Mouse (Mus musculus): ENCODE data around the gene Klf16.

The Klf16 gene

DNA sequence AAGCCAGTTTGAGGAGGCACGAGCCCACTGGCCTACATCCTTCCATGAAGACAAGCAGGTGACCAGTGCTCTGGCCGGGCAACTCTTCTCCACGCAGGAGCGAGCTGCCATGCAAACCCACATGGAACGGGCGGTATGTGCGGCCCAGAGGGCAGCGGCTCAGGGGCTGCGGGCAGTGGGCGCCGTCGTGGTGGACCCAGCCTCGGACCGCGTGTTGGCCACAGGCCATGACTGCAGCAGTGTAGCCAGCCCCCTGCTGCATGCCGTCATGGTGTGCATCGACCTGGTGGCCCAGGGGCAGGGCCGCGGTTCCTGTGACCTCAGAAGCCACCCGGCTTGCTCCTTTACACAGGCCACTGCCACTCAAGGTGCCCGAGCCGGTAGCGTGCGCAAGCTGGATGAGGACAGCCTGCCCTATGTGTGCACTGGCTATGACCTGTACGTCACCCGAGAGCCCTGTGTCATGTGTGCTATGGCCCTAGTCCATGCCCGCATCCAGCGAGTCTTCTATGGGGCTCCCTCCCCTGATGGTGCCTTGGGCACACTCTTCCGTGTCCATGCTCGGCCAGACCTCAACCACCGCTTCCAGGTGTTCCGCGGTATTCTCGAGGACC lies 29.7 kb upstream of the Klf16 start:
- intact Hi-C loops (cut with DNase I) = loop anchor here (5.0 kb wide), 1 partner anchor 50 kb away; the partner anchor contains the start of gene Btbd2

DNA sequence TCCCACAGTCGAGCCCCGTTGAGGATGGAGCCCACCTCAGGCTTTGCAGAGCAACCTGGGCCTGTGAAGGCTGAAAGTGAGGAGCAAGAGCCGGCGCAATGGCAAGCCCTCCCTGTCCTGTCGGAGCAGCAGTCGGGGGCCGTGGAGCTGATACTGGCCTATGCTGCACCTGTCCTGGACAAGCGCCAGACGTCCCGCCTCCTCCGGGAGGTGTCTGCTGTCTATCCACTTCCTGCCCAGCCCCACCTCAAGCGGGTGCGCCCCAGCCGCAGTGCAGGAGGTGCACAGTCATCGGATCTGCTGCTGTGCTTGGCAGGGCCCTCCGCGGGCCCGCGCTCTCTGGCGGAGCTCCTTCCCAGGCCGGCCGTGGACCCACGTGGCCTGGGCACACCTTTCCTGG lies 29.2 kb upstream of the Klf16 start:
- intact Hi-C loops (cut with DNase I) = loop anchor here (5.0 kb wide), 1 partner anchor 51 kb away; the partner anchor contains the start of gene Btbd2

DNA sequence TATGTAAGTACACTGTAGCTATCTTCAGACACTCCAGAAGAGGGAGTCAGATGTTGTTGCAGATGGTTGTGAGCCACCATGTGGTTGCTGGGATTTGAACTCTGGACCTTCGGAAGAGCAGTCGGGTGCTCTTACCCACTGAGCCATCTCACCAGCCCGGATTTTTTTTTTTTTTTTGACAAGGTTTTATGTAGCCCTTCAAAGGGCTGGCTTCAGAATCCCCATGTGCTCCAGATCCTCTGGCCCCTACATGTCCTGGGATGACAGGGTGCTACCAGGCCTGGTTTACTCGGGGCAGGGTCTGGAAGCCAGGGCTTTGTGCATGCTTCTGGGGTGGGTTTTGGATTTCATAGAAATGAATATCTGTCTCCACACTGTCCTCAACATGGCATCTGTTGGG lies 28.6 kb upstream of the Klf16 start, which contains the start of gene Gm49322:
Gm49322 (plus strand) TSS at position 301 of the 400 bp plus-strand sequence.
- intact Hi-C loops (cut with DNase I) = loop anchor here (5.0 kb wide), 1 partner anchor 52 kb away; the partner anchor contains the start of gene Btbd2

DNA sequence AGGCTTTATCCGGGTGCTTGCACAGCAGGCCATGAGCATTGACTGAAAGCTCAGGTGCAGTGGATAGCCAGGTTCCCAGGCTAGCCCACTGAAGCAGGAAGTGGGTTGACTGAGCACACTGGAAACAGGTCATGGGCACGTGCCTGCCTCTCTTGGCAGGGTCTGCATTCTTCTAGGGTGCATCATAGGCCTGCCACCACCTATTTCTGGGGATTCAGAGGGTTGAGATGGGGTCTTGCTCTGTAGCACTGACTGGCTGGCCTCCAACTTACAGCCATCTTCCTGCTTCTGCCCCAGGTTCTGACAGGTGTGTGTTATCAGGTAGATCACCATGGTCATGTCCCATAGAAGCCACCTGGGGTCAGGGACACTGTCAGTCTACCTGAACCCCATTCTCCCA lies 27.9 kb upstream of the Klf16 start:
- intact Hi-C loops (cut with DNase I) = loop anchor here (5.0 kb wide), 1 partner anchor 52 kb away; the partner anchor contains the start of gene Btbd2

DNA sequence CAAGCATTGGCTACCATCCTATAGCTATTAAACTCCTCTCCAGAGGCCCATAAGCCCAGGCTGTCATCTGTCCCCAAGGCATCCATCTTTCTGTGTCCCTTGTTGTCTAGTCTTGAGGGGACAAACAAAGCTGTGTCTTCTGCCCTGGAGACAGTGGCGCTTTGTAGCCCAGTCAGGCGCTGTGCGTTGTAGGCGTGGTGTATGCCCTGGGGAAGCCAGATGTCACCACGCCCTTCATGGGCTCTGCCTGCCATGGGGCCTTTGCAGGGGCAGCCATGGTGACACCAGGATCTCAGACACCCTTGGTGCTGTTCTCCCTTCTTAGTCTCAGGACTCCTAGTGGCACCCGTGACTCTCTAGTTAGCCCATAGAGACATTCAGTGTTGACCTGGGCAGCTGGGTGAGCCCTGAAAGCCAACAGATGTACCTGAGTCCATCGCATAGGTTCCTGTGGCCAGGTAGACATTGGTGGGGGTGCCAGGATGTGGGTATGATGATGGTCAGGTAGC lies 26.9 kb upstream of the Klf16 start:
- intact Hi-C loops (cut with DNase I) = no loop called here

DNA sequence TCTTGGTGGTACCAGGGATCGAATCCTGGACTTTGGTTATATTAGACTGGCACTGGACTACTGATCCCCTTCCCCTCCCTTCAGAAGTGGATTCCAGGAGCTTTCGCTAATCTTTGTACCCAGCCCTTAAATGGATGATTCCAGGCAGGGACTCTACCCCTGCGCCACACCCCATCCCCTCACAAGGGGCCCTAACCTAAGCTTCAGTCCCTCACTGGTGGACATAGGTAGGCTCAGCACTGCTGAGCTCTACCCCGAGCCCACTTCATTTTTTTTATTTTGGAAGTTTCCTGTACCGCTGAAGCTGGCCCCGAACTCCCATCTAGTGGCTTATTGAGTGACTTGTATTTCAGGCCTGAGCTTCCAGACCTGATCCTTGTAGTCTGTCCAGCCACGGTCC lies 26.2 kb upstream of the Klf16 start:
- intact Hi-C loops (cut with DNase I) = no loop called here

DNA sequence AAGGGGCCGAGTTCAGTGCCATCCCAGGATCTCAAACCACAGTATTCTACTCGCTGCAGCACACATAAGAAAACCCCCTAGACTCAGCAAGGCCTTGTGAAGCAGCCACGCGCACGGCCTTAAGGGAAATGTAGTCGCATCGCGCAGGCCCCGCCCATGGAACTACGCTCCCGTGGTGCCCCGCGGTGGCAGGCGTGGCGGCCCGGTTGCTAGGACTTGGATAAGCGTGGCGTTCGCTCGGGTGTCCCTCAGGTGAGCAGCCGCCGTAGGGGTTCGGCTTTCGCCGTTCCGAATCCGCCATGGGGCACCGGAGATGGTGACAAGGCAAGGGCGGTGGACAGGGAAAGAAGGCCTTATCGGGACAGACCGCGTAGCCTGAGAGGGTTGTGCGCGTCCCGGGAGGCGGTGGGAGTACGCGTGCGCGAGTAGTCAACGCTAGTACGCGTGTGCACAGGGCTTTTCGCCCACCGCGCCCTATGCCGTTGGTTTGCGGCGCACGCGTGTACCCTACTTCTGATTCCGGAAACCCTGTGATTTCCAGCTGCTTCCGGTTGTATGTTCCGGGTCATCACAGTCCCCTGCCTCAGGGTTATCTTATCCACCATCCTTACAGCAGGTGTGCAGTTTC lies 25.7 kb upstream of the Klf16 start, which contains the start of the genes Scamp4 and Adat3:
Scamp4 (plus strand) TSS at position 175 of the 628 bp plus-strand sequence.
Adat3 (plus strand) TSS at position 183 of the 628 bp plus-strand sequence.
- intact Hi-C loops (cut with DNase I) = no loop called here

DNA sequence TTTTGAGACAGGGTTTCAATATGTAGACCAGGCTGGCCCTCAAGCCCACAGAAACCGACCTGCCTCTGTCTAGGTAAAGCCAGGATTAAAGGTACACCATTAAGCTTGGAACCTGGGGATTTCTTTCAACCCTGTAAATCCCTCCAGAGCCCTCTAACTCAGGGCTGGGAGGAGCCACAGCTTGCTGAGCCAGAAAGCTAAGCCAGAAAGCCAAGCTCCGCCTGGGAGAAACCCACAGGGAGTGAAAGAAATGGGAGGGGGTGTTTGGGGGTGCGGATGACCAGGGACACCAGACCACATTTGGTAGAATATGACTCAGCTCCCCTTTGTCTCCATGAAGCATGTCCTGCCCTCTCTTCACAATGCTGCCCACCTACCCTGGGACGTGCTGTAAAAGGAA lies 19.2 kb upstream of the Klf16 start:
- intact Hi-C loops (cut with DNase I) = no loop called here

DNA sequence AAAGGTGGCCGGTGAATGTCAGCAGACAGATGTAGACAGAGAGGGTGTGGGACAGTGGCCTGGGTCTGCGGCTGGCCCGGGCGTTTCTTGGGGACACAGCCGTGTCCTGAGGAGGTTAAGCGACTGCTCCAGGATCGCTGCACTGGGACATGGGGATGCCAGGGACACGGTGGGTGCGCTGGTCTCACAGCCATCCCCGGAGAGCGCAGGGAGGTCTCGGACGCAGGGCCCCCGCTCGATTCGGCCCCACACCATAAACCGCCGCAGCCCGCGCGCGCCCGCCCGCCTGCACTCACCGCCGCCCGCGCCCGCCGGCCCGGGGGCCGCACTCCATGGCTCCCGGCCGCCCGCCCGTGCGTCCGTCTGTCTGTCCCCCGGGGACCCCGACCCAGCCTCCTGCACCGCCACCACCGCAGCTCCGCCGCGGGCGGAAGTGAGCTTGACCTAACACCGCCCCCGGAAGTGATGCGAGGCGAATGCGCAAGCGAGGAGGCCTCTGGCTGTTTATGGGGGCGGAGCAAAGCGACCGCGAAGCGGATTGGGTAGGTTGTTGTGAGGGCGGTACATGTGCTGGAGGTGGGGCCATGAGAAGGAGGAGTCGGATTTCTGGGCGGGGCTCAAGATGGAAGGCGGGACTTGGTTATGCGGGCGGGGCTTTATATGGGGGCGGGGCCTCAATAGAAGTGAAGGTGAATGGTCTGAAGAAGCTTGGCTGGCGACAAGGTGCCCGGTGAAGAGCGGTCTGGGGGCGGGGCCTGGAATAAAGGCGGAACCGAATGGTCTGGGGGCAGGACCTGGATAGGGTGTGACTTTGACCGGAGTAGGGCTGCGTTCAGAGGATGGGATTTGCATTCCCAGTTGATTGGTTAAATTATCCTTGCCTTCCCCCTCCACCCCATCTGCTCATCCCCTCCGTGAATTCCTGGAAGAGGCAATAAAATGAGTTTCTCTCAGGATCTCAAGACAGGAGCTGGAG lies 13.0 kb upstream of the Klf16 start, which contains the start of gene Abhd17a:
Abhd17a (minus strand) TSS at position 463 of the 976 bp plus-strand sequence.
- intact Hi-C loops (cut with DNase I) = no loop called here

DNA sequence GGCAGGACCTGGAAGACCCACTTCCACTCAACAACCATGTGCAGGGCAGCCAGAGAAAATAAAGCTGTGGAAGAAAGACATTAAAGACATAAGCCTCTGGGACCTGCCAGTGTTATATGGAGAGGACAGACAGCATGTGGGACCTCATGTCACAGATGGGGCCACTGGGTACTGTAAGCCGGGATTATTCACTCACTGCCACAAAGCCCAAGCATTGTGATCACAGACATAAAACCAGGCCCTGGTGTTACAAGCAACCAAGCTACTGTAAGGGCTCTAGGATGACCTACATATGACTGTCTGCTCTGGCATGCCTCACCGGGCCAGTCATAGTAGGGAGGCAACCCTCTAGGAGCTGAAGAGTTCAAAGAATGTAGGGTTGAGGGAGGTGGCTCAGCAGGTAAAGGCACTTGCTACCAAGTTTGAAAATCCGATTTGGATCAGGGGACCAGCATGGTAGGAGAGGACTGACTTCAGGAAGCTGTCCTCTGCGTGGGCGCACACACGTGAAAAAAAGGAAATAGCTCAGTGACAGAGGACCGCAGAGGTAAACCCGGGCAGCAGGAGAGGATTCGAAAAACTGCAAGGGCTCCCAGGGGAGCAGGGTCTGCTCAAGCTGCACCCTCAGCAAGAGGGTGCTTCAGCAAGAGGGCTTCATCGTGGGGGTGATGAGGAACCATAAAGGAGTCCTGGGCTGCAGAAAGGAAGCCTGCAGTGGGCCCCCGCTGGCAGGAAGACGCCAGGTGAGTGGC lies 12.2 kb upstream of the Klf16 start:
- intact Hi-C loops (cut with DNase I) = no loop called here

DNA sequence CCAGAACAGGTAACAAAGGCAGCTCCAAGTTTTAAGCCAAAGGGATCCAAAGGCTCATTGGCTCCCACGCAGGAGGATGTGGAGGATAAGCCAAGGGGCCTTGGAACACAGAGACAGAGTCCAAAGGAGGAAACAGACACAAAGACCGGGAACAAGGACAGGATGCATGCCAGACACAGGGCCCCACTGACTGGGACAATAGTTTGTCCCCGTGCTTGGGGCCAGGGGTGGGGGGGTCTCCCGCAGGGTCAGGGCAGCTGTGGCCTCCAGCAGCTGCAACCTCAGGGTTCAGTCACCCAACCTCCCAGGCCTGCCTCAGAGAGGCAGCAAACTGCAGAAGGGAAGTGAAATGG lies 10.2 kb upstream of the Klf16 start:
- intact Hi-C loops (cut with DNase I) = no loop called here

DNA sequence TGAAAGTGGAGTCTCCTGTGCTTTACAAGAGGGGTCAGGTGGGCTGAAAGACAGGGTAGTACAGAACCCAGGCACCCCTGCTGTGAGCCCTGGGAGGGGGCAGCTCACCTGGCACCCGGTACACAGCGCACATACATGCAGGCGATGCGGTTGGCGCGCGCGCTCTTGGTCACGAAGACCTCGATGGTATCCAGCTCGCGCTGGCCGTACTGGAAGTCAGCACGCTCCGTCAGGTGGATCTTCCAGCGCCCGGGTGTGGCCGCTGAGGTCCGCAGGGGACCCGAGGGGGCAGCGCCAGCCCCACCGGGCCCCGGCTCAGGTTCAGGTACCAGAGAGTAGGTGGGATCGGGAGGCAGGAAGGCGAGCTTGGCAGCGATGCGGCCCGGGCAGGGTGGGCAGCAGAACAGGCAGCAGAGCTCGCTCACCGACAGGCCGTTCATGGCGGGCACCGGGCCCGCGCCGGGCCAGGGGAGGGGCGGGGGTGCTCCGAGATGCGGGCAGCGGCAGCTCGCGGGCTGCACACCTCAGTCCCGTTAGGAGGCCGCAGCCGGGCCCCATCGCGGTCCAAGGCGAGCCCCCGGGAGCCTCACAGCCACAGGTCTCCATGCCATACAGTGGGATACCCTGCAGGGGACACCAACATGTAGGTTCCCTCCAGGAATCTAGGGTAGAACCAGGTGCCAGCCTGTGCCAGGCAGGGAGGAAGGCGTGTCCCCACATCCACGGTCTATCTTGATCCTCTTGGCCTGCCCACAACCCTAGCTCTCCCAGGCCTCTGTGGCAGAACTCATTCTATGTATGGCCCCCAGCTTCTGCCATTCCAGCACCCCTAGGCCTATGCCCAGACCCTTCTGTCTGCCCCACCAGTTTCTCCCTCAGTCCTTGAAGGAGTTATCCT lies 9.5 kb upstream of the Klf16 start:
- intact Hi-C loops (cut with DNase I) = no loop called here

DNA sequence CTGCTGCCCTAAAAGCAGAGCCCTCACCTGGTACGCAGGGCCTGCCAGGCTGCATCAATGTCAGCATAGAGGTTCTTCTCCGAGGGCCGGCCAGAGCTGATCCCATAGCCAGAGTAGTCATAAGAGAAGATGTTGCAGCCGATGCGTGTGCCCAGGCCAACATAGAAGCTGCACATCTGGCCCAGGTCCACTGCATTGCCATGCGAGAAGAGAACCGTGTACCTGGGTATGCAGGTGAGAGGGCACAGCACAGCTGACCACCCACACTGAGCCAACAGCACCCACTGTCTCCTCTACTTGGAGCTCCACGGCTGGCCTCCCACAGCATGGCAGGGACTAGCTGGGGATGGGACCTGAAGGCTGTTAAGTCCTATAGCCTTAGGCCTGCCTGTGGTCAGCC lies 8.5 kb upstream of the Klf16 start:
- intact Hi-C loops (cut with DNase I) = no loop called here

DNA sequence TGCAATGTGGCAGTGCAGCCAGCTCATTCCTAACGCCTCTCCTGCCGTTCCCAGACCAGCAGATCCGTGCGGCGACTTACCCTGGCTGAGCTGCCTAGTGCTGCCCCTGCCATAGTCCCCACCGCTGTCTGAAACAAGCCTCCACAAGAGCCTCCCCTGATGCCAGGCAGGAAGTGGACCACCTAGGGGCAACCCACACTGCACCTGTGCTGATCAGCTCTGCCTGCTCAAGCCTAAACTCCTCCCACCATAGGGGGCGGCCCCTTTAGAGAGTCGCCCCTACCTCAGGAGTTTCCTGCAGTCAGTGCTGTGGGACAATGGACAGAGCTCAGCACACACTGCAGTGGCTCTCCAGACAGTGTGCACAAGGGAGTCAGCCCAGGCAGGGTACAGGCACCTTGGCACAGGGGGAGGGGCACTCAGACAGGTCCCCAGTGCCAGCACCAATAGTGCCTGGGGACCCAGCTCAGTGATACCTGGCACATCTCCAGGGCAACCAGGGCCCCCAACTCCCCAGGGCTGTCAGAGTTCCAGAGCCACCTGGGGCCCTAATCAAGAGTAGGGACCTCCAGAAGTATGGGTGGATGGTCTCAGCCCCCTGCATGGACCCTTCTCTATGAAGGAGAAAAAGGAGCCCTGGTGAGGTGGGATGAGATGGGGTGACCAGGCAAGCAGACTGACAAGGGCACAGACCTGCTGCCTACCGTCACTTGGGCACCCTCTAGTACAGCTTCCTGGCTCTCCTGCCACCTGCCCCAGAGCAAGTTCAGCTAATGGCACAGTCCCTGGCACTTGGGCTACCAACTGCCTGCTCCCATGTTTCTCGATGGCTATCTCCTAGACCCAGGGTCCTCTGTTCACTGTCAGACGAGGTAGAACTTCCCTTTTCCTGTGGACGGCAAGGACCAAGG lies 7.8 kb upstream of the Klf16 start:
- intact Hi-C loops (cut with DNase I) = no loop called here

DNA sequence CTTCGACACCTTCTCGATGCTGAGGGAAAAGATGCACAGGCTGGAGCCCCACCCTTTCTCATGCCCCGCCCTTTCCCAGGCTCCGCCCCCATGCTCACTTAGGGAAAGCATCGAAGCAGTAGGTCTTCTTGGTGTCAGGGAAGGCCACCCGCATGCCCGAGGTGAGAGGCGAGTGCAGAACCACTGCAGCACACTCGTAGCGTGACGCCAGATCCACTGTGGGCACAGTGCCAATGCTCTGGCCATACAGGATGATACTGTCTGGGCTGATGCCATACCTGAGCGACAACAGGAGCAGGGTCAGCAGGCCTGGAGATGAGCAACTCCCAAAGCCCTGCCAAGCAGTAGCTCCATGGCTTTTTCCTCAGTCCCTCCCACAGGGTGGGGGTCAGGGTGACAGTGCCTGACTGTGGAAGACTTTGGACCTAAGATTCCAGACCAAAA lies 6.9 kb upstream of the Klf16 start:
- intact Hi-C loops (cut with DNase I) = no loop called here

DNA sequence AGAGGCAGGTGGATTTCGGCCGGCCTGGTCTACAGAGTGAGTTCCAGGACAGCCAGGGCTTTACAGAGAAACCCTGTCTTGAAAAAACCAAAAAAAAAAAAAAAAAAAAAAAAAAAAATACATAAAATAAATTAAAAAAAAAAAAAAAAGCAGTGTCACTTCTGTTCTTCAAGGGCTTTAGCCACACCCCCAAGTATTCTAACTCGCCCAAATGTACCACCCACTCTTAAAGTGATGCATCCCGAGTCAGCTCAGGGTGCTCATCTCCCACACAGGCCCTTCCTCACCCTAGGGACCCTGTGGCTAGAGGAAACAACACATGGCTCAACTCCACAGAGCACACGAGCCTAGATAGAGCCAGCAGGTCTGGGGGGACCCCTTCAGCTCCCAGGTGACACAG lies 5.9 kb upstream of the Klf16 start:
- intact Hi-C loops (cut with DNase I) = no loop called here

DNA sequence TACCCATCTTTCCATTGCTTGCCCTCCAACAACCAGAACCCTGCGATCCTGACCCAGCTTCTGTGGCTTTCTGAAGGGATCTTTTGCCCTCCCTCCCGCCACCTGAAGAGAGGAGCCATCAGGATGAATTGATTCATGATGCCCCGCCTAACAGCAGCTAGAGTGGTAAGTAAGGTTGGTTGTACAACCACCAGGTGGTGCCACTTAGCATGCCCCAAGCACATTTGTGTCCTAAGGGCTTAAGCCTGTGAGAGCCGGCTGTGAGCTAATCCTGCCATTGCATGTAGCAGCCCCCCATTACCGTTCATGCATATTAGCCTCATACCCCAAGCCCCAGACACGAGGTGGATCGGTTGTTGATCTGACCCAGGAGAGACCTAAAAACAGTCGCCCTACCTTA lies 1.8 kb upstream of the Klf16 start:
- intact Hi-C loops (cut with DNase I) = loop anchor here (5.0 kb wide), 2 partner anchors 43 to 108 kb away; partner anchors contain the start of gene Csnk1g2

DNA sequence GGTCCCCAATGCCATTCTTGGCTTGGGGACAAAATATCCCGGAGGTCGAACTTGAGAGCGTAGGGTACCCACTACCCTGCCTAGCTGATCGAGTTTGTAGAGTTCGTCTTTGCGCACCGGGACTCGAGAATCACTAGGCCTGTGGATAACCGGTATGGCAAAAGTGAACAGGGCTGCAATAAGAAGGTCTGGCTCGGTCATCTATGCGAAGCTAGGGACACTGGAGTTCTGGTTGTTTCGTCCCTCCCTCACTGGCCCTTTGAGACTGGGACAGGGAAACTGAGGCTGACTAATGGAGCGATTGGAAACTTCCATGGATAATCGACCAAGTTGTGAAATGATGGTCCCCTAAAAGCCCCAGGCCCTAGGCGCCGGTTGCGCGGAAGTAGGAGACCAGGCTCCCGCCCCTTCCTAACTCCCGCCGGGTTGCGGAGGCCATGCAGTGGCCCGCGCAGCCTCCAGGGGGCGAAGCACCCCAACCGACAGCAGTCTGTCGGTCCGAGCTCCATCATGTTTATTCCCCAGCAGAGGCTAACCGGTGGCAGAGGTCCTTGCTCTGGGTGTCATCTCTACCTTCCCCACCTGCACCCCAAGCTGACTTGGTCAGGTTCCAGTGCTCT lies 1.1 kb upstream of the Klf16 start:
- intact Hi-C loops (cut with DNase I) = loop anchor here (5.0 kb wide), 2 partner anchors 44 to 109 kb away; partner anchors contain the start of gene Csnk1g2
